Mouse (Mus musculus) spleen, adult 2 months (tissue): ENCODE data around the gene Phf1. TPM values are rescaled to one million over a fixed set of nuclear protein-coding genes. Genes with fewer than 3 reads are reported as not detected.
A peak's percentile ranks its signal among the peaks of the same experiment; 100 is the strongest.

Experiments used
- DNase-seq, 2 experiments: peaks; one replicate each; pipeline versions ENCODE4 v3.0.0 to v3.0.0-alpha.2; 2012 to 2021; ENCODE audit warnings: low spot score in 2 of 2, low read depth in 1 of 2
- H3K27ac ChIP-seq: fragments of 200-500 bp; 2 replicates; pipeline ENCODE4 v1.5.1; 2012; ENCODE audit warnings: low read length, inconsistent platforms; ENCODE audit not compliant: insufficient read depth
- H3K27me3 ChIP-seq: fragments of 200-500 bp; 2 replicates; pipeline ENCODE4 v1.6.1; 2012; ENCODE audit warnings: mild to moderate bottlenecking, moderate library complexity, low read length, inconsistent platforms; ENCODE audit not compliant: control insufficient read depth, insufficient read depth
- H3K36me3 ChIP-seq: fragments of 200-500 bp; 2 replicates; pipeline ENCODE4 v1.6.1; 2012; ENCODE audit warnings: mild to moderate bottlenecking, low read length, inconsistent platforms; ENCODE audit not compliant: control insufficient read depth, insufficient read depth
- H3K4me1 ChIP-seq: fragments of 200-500 bp; 2 replicates; pipeline ENCODE4 v1.6.1; 2011; ENCODE audit warnings: inconsistent platforms; ENCODE audit not compliant: control insufficient read depth, insufficient read depth, insufficient read length
- H3K4me3 ChIP-seq: fragments of 200-500 bp; 2 replicates; pipeline ENCODE4 v1.5.1; 2011; ENCODE audit warnings: mild to moderate bottlenecking, inconsistent platforms; ENCODE audit not compliant: insufficient read depth, insufficient read length; ENCODE audit errors: extremely low read depth
- CTCF ChIP-seq: fragments of 200-500 bp; IDR thresholded peaks from 2 replicates; pipeline ENCODE4 v1.5.1; 2011; ENCODE audit warnings: mild to moderate bottlenecking, inconsistent platforms; ENCODE audit not compliant: insufficient read depth, insufficient read length, insufficient replicate concordance; ENCODE audit errors: extremely low read depth
- POLR2A ChIP-seq: fragments of 200-500 bp; IDR thresholded peaks from 2 replicates; pipeline ENCODE4 v1.6.1; 2011; ENCODE audit warnings: low read depth, low read length, inconsistent platforms
- WGBS: fragments of 180-500 bp; shearing (Covaris S2); methylation state at CpG from one replicate; pipeline ENCODE4 v1.1.7; 2018; 5-methylcytosine and 5-hydroxymethylcytosine counted together
- polyA plus RNA-seq: library from polyadenylated mRNA; depleted of rRNA; stranded (reverse); fragments of >200 nt; gene quantifications from 2 replicates; pipeline ENCODE4 v1.2.3, GENCODE M21; 2012; rRNA removed

Gene Phf1
- polyA plus RNA-seq, 1 experiment = 103 TPM

DNA sequence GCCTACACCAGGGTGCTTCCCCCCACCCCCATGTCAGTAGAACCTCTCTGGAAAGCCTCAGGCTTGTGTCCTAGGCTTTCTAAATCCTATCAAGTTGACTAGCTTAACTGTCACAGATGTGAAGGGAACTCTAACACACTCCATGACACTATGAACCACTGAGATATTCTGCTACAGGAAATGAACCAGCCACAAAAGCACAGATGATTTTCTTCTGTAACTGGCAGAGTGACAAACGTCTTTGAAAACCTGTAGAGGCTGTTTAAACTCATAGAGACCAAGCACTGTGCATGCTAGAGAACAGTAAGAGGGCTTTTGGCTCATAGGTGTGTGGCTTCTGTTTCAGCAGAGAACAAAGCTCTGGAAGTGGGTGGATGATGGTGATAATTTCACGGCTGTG lies 48.2 kb downstream of the Phf1 start:
- Histone ChIP-seq H3K36me3 (peaks cover 4% of the 10 kb centered on the region; the same call in 1 of the 2 replicates), H3K4me3 (no peak overlapping the region), H3K27ac (peak overlapping the region; percentile 82), H3K27me3 (no peaks in the 10 kb centered on the region), H3K4me1 (peaks cover 14% of the 10 kb centered on the region)
- no peak for TF ChIP-seq POLR2A
- no peak for TF ChIP-seq CTCF
- peak in 1 of 2 experiments; percentile 29 for DNase-seq
- 9% methylated on average over 2 of the region's 2 CpGs for WGBS

DNA sequence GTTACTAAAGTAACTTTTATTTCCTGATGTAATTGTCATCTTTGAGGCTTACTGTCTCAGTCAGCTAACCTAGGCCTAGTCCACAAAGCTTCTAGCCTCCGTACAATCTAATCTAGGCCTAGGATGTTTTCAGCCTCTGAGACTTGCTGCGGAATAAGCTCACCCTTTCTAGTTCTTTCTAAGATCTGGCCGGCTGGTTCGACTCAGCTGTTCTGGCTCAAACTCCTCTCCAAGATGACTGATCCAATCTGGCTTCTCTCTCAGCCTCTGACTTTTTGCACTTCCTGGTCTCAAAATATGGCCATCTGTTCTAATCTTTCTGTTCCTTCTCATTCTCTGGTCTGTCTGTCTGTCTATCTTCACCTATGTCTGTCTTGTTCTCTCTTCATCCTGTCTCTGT lies 50.5 kb downstream of the Phf1 start:
- no peak for DNase-seq
- TF ChIP-seq POLR2A (no peak), CTCF (no peak)
- Histone ChIP-seq H3K36me3 (no peaks in the 10 kb centered on the region), H3K4me1 (peaks cover 14% of the 10 kb centered on the region), H3K27me3 (no peaks in the 10 kb centered on the region), H3K27ac (no peak overlapping the region), H3K4me3 (no peak overlapping the region)
- WGBS = 87% methylated on average over 4 of the region's 4 CpGs

DNA sequence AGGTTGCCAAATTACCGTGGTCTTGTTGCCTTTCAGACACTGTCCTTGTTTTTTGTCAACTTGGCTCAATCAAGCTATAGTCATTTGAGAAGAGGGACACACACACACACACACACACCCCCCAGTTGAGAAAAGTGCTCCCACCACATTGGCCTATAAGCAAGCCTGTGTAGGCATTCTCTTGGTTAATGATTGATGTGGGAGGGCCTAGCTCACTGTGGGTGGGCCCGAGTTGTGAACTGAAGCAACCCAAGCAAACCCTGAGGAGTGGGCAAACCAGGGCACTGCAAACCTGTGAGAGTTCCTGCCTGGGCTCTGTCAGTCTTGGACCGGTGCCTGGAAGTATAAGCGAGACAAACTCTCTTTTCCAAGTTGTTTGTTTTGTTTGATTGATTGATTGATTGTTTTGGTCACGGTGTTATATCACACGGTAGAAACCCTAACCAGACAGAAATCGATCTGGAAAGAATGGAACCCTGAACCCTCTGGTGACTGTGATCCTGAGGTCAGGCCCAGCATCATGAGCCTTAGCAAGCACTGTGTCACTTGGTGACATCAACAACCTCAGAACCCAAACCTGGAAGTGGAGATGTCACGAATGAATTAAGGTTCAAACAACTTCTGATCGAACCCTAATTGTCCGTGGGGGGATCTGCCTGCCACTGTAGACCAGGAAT lies 52.8 kb downstream of the Phf1 start:
- 90% methylated on average over 10 of the region's 10 CpGs for WGBS
- H3K27ac ChIP-seq = no peak overlapping the region
- no peak for DNase-seq

More for the DNA sequence above, 52.8 kb downstream of the Phf1 start:
- TF ChIP-seq CTCF = no peak
- no peak for TF ChIP-seq POLR2A
- Histone ChIP-seq H3K4me3 (no peak overlapping the region), H3K4me1 (peaks cover 4% of the 10 kb centered on the region; the same call in 1 of the 2 replicates), H3K27me3 (no peaks in the 10 kb centered on the region), H3K36me3 (no peaks in the 10 kb centered on the region)

Other genes starting within 250 kb of the Phf1 start
- gene Crebrf, start 217.4 kb upstream of the Phf1 start, polyA plus RNA-seq = 4.5 and 5.4 TPM in 2 replicates
- gene Bnip1, start 152.0 kb upstream of the Phf1 start, polyA plus RNA-seq = 16.6 and 17.2 TPM in 2 replicates
- 19.8 and 34.6 TPM in 2 replicates for gene Nkx2-5, start 88.0 kb upstream of the Phf1 start, polyA plus RNA-seq
- gene Kifc5b, start 16.0 kb upstream of the Phf1 start, polyA plus RNA-seq = 6.8 and 7.6 TPM in 2 replicates
- 87.9 and 131 TPM in 2 replicates for gene Cuta, start 6.5 kb downstream of the Phf1 start, polyA plus RNA-seq
- 7.3 and 9.6 TPM in 2 replicates for gene Syngap1, start 8.2 kb downstream of the Phf1 start, polyA plus RNA-seq
- gene Zbtb9, start 40.1 kb downstream of the Phf1 start, polyA plus RNA-seq = 13.7 and 25.0 TPM in 2 replicates
- 50.3 and 67.8 TPM in 2 replicates for gene Bak1, start 96.0 kb downstream of the Phf1 start, polyA plus RNA-seq
- gene Itpr3, start 124.3 kb downstream of the Phf1 start, polyA plus RNA-seq = 50.9 and 61.4 TPM in 2 replicates
- gene Uqcc2, start 200.9 kb downstream of the Phf1 start, polyA plus RNA-seq = 49.1 and 73.4 TPM in 2 replicates
- 0.62 and 0.71 TPM in 2 replicates for gene Ip6k3, start 234.7 kb downstream of the Phf1 start, polyA plus RNA-seq